In genomic region chr10:80932700-80933420, GRCm38 (mm10) we compare ENCODE assay signal across 7 mouse cellular contexts. TPM values are rescaled to one million over a fixed set of nuclear protein-coding genes. Genes with fewer than 3 reads are reported as not detected.
DNase-seq lines count a peak whose midpoint lies in the region; ATAC-seq and TF ChIP-seq lines count a peak whose summit lies in the region.

No protein-coding gene starts in this region.

- H3K36me3 ChIP-seq in forebrain, embryonic 12.5 days (replicated peaks), result no peaks in the 10 kb centered on the region
- no peaks in the 10 kb centered on the region for H3K36me3 ChIP-seq in limb, embryonic 14.5 days (ENCODE audit: control insufficient read depth, insufficient read depth, low read length)
- no peaks in the 10 kb centered on the region for H3K36me3 ChIP-seq in small intestine, adult 2 months (ENCODE audit: control insufficient read depth, insufficient read depth, low read length)
- no peaks in the 10 kb centered on the region for H3K36me3 ChIP-seq in kidney, adult 2 months (ENCODE audit: control insufficient read depth, insufficient read depth, low read length)

- peak overlapping the region; percentile 73 for H3K4me2 ChIP-seq in forebrain, embryonic 12.5 days
- H3K4me2 ChIP-seq in limb, embryonic 14.5 days (replicated peaks; ENCODE audit: low read depth, low read length, severe bottlenecking), result peak overlapping the region; percentile 69

- no peak for ATAC-seq in forebrain, embryonic 12.5 days (ENCODE audit: low FRiP score)
- no peak for ATAC-seq in limb, embryonic 14.5 days (ENCODE audit: low FRiP score, low read depth)

- peak overlapping the region; percentile 29 for H3K9ac ChIP-seq in forebrain, embryonic 12.5 days
- 0 out of 2 replicates have a peak overlapping the region, but pooled peaks have one; percentile 26 for H3K9ac ChIP-seq in limb, embryonic 14.5 days (ENCODE audit: low read depth, low read length, severe bottlenecking)

- H3K9me3 ChIP-seq in forebrain, embryonic 12.5 days, result no peaks in the 10 kb centered on the region
- H3K9me3 ChIP-seq in limb, embryonic 14.5 days (ENCODE audit: control insufficient read depth, low read length), result no peaks in the 10 kb centered on the region

- TF ChIP-seq POLR2A in limb, embryonic 14.5 days (IDR thresholded peaks at IDR 0.05; ENCODE audit: borderline replicate concordance, extremely low read depth, insufficient read depth, insufficient read length), result no peak
- TF ChIP-seq POLR2A in small intestine, adult 2 months (IDR thresholded peaks at IDR 0.05; ENCODE audit: low read depth, low read length), result no peak
- no peak for TF ChIP-seq POLR2A in kidney, adult 2 months (IDR thresholded peaks at IDR 0.05; ENCODE audit: low read depth, low read length)

- TF ChIP-seq CTCF in small intestine, adult 2 months (IDR thresholded peaks at IDR 0.05; ENCODE audit: extremely low read depth, insufficient read length, insufficient replicate concordance, low read depth, low read length), result no peak
- TF ChIP-seq CTCF in kidney, adult 2 months (conservative IDR thresholded peaks at IDR 0.05; ENCODE audit: insufficient read depth, insufficient read length, low read depth, low read length), result no peak

- 2% methylated on average over 17 of the region's 17 CpGs for WGBS in forebrain, embryonic 12.5 days
- 2% methylated on average over 17 of the region's 17 CpGs for WGBS in limb, embryonic 14.5 days
- 2% methylated on average over 17 of the region's 17 CpGs for WGBS in small intestine, adult 2 months
- 16% methylated on average over 17 of the region's 17 CpGs for whole genome bisulfite sequencing in kidney, adult 2 months

- peak overlapping the region; percentile 44 for H3K4me3 ChIP-seq in forebrain, embryonic 12.5 days (replicated peaks)
- peak overlapping the region; percentile 55 for H3K4me3 ChIP-seq in limb, embryonic 14.5 days (replicated peaks; ENCODE audit: low read length)
- H3K4me3 ChIP-seq in small intestine, adult 2 months (ENCODE audit: low read depth, low read length), result peak overlapping the region; percentile 48
- no peak overlapping the region for H3K4me3 ChIP-seq in kidney, adult 2 months (ENCODE audit: insufficient read depth, low read depth, low read length)

- DNase-seq in retina, postnatal 1 day, result peak; percentile 16
- no peak for DNase-seq in retina, embryonic 14.5 days (ENCODE audit: low spot score)
- DNase-seq in limb, embryonic 14.5 days (ENCODE audit: low spot score), result no peak
- no peak for DNase-seq in embryo, embryonic 11 days
- DNase-seq in kidney, adult 2 months, result no peak

- H3K27ac ChIP-seq in forebrain, embryonic 12.5 days, result no peak overlapping the region
- H3K27ac ChIP-seq in limb, embryonic 14.5 days (replicated peaks; ENCODE audit: low read depth, low read length), result no peak overlapping the region
- H3K27ac ChIP-seq in small intestine, adult 2 months (ENCODE audit: insufficient read depth, low read depth, low read length), result peak overlapping the region; percentile 14; the same call in 1 of the 2 replicates
- no peak overlapping the region for H3K27ac ChIP-seq in kidney, adult 2 months (ENCODE audit: insufficient read depth, low read depth, low read length)

- H3K4me1 ChIP-seq in forebrain, embryonic 12.5 days, result peaks cover 86% of the 10 kb centered on the region
- H3K4me1 ChIP-seq in limb, embryonic 14.5 days (ENCODE audit: control insufficient read depth, insufficient read depth, low read length), result peaks cover 67% of the 10 kb centered on the region
- peaks cover 48% of the 10 kb centered on the region for H3K4me1 ChIP-seq in small intestine, adult 2 months (ENCODE audit: control insufficient read depth, insufficient read depth, insufficient read length, low read length)
- H3K4me1 ChIP-seq in kidney, adult 2 months (ENCODE audit: control insufficient read depth, insufficient read depth, low read length), result peaks cover 8% of the 10 kb centered on the region; the same call in 1 of the 2 replicates

- H3K27me3 ChIP-seq in forebrain, embryonic 12.5 days, result peaks cover 78% of the 10 kb centered on the region
- peaks cover 15% of the 10 kb centered on the region; the same call in 1 of the 2 replicates for H3K27me3 ChIP-seq in limb, embryonic 14.5 days (ENCODE audit: control insufficient read depth, insufficient read depth, low read length)
- H3K27me3 ChIP-seq in small intestine, adult 2 months (ENCODE audit: control insufficient read depth, insufficient read depth, low read length), result no peaks in the 10 kb centered on the region
- no peaks in the 10 kb centered on the region for H3K27me3 ChIP-seq in kidney, adult 2 months (replicated peaks; ENCODE audit: control insufficient read depth, insufficient read depth, low read length)

RNA-seq across cellular contexts. Expression of gene Gadd45b, which starts 3.0 kb away (rescaled TPM):
- polyA plus RNA-seq in forebrain, embryonic 12.5 days (2016; fragmentation: Nextera tagmentation; extraction: Ambion mirVana), result 8.2 and 9.8 TPM in 2 replicates
- polyA plus RNA-seq in limb, embryonic 14.5 days (2012; rRNA removed), result 46.2 and 52.2 TPM in 2 replicates
- 33.8 and 36.6 TPM in 2 replicates for polyA plus RNA-seq in limb, embryonic 14.5 days (2014; fragmentation: Nextera tagmentation; extraction: Ambion mirVana)
- 16.2 and 29.7 TPM in 2 replicates for polyA plus RNA-seq in small intestine, adult 2 months (2012; rRNA removed)
- polyA plus RNA-seq in kidney, adult 2 months (2012; rRNA removed), result 10.1 and 11.3 TPM in 2 replicates

RNA-seq across cellular contexts. Expression of gene Lmnb2, which starts 14.8 kb away (rescaled TPM):
- 67.7 and 73.8 TPM in 2 replicates for polyA plus RNA-seq in forebrain, embryonic 12.5 days (2016; fragmentation: Nextera tagmentation; extraction: Ambion mirVana)
- polyA plus RNA-seq in limb, embryonic 14.5 days (2012; rRNA removed), result 75.9 and 77.5 TPM in 2 replicates
- polyA plus RNA-seq in limb, embryonic 14.5 days (2014; fragmentation: Nextera tagmentation; extraction: Ambion mirVana), result 19.1 and 21.5 TPM in 2 replicates
- 14.5 and 29.2 TPM in 2 replicates for polyA plus RNA-seq in small intestine, adult 2 months (2012; rRNA removed)
- polyA plus RNA-seq in kidney, adult 2 months (2012; rRNA removed), result 8.5 and 10.1 TPM in 2 replicates

RNA-seq across cellular contexts. Expression of gene Timm13, which starts 32.1 kb away (rescaled TPM):
- polyA plus RNA-seq in forebrain, embryonic 12.5 days (2016; fragmentation: Nextera tagmentation; extraction: Ambion mirVana), result 311 and 314 TPM in 2 replicates
- polyA plus RNA-seq in limb, embryonic 14.5 days (2012; rRNA removed), result 187 and 229 TPM in 2 replicates
- 330 and 335 TPM in 2 replicates for polyA plus RNA-seq in limb, embryonic 14.5 days (2014; fragmentation: Nextera tagmentation; extraction: Ambion mirVana)
- 132 and 250 TPM in 2 replicates for polyA plus RNA-seq in small intestine, adult 2 months (2012; rRNA removed)
- polyA plus RNA-seq in kidney, adult 2 months (2012; rRNA removed), result 375 and 474 TPM in 2 replicates
